Mouse (Mus musculus) kidney, embryonic 16.5 days (tissue): ENCODE measurements around the gene Olfr1356. TPM values are rescaled to one million over a fixed set of nuclear protein-coding genes. Genes with fewer than 3 reads are reported as not detected.
"Not testable (repeated sequence)": the region's sequence is repeated elsewhere in the genome, so short reads cannot be mapped to it uniquely, and the experiment has no call there.

Experiments
- ATAC-seq: fragments of 200-750 bp; cut with Nextera tagmentation; 2 replicates; pipeline ENCODE4 v1.8.0; 2017; ENCODE audit warnings: moderate TSS enrichment; ENCODE audit not compliant: low FRiP score, low TSS enrichment
- H3K27ac ChIP-seq: fragments of 300-500 bp; sonication (generic); 2 replicates; pipeline ENCODE4 v1.5.1; 2014; ENCODE audit warnings: low read length
- H3K27me3 ChIP-seq: fragments of 300-500 bp; sonication (generic); 2 replicates; pipeline ENCODE4 v1.6.1; 2014; ENCODE audit warnings: low read length, control low read depth, mixed read lengths; ENCODE audit not compliant: insufficient read depth
- H3K36me3 ChIP-seq: fragments of 300-500 bp; sonication (generic); 2 replicates; pipeline ENCODE4 v1.6.1; 2014; ENCODE audit warnings: low read length, control low read depth, mixed read lengths; ENCODE audit not compliant: insufficient read depth
- H3K4me1 ChIP-seq: fragments of 300-500 bp; sonication (generic); 2 replicates; pipeline ENCODE4 v1.6.1; 2014; ENCODE audit warnings: low read length, control low read depth, mixed read lengths; ENCODE audit not compliant: insufficient read depth
- H3K4me2 ChIP-seq: fragments of 300-500 bp; sonication (generic); replicated peaks from 2 replicates; pipeline ENCODE4 v1.6.1; 2014; ENCODE audit warnings: low read depth, low read length
- H3K4me3 ChIP-seq: fragments of 300-500 bp; sonication (generic); 2 replicates; pipeline ENCODE4 v1.5.1; 2014; ENCODE audit warnings: mild to moderate bottlenecking, low read length
- H3K9ac ChIP-seq: fragments of 300-500 bp; sonication (generic); replicated peaks from 2 replicates; pipeline ENCODE4 v1.6.1; 2014; ENCODE audit warnings: low read length
- H3K9me3 ChIP-seq: fragments of 300-500 bp; sonication (generic); 2 replicates; pipeline ENCODE4 v1.6.1; 2016; ENCODE audit warnings: low read length, control low read depth
- WGBS: fragments of 180-500 bp; shearing (Covaris S2); extraction: QIAGEN DNeasy Blood & Tissue Kit; methylation state at CpG from one replicate; pipeline ENCODE4 v1.1.7; 2014; 5-methylcytosine and 5-hydroxymethylcytosine counted together
- polyA plus RNA-seq: library from polyadenylated mRNA; unstranded; fragments of >200 nt; fragmentation: Nextera tagmentation; extraction: Ambion mirVana; gene quantifications from 2 replicates; pipeline ENCODE4 v1.2.1, GENCODE M21; 2015

Olfr1356 gene
- polyA plus RNA-seq, result not detected in 2 replicates

GRCm38 (mm10) chr10:78852066-78852465, at the start of gene Olfr1356:
Olfr1356 (minus strand) TSS chr10:78852166.
- H3K9ac ChIP-seq, result no peak within 1 kb of the TSS
- 82% methylated on average over 2 of the region's 2 CpGs for WGBS
- no peak for ATAC-seq
- H3K9me3 ChIP-seq, result 0 out of 2 replicates have a peak, but pooled peaks cover 4% of the 10 kb centered on the region
- no peaks in the 10 kb centered on the region for H3K4me1 ChIP-seq
- no peak within 1 kb of the TSS for H3K4me3 ChIP-seq
- no peaks in the 10 kb centered on the region for H3K27me3 ChIP-seq
- no peak within 1 kb of the TSS for H3K27ac ChIP-seq
- H3K4me2 ChIP-seq, result no peak within 1 kb of the TSS
- no peaks in the 10 kb centered on the region for H3K36me3 ChIP-seq

GRCm38 (mm10) chr10:78875240-78875639, 23.3 kb upstream of the Olfr1356 start, which contains the start of gene Olfr1355:
Olfr1355 (plus strand) TSS chr10:78875540.
- no peaks in the 10 kb centered on the region for H3K4me1 ChIP-seq
- no peak within 1 kb of the TSS for H3K4me2 ChIP-seq
- H3K9me3 ChIP-seq, result no peaks in the 10 kb centered on the region
- H3K4me3 ChIP-seq, result no peak within 1 kb of the TSS
- WGBS, result 67% methylated on average over 2 of the region's 2 CpGs
- no peaks in the 10 kb centered on the region for H3K36me3 ChIP-seq
- H3K27me3 ChIP-seq, result no peaks in the 10 kb centered on the region
- no peak within 1 kb of the TSS for H3K27ac ChIP-seq
- ATAC-seq, result no peak
- no peak within 1 kb of the TSS for H3K9ac ChIP-seq

DNA sequence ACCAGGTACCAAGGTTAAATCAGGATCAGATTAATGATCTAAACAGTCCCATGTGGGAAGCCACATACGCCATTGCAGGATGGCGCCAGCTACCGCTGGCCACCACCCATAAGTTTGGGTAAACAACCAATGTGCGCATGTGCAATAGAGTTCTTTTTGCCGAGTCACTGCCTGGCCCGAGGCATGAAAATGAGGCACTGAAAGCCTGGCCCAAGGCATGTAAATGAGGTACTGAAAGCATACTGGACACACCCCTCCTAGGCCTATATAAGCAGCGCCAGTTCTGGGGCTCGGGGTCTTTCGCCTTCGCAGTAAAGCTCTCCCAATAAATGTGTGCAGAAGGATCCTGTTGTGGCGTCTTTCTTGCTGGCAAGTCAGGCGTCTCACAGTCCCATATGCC, 11.5 kb downstream of the Olfr1356 start:
- H3K4me1 ChIP-seq, H3K27ac ChIP-seq, H3K9ac ChIP-seq, H3K4me3 ChIP-seq, H3K4me2 ChIP-seq, H3K36me3 ChIP-seq, ATAC-seq, H3K27me3 ChIP-seq, H3K9me3 ChIP-seq: not testable (repeated sequence)
- 92% methylated on average over 12 of the region's 12 CpGs for WGBS

DNA sequence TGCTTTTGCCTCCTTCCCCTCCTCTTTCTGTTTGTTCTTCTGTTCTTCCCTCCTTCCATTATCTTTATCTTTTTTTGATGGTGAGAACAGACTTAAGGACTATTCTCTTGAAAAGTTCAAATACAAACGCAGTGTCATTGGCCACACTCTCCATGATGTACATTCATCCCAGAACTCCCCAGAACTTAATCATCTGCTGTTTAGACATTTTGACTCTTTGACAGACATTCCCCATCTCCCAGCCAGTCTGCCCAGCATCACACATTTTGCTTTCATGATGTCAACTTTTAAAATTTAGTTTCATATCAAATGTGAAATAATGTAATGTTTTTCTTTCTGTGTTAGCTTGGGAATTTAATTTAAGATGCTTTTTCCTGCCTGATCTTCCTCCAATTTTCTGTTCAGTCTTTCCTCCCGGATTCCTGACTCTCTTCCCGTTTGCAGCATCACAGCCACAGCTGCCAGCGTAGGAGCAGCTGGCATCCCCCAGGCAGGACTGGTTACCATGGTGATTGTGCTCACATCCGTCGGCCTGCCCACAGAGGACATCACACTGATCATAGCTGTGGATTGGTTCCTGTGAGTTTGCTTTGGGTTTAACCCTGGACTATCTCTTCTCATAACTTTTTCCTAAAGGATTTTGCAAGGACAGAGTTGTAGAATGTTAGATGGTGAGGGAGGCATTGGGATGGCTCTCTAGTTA, 39.5 kb downstream of the Olfr1356 start:
- Histone ChIP-seq H3K36me3 (no peaks in the 10 kb centered on the region), H3K27me3 (no peaks in the 10 kb centered on the region), H3K4me3 (no peak overlapping the region), H3K4me2 (no peak overlapping the region), H3K9me3 (no peaks in the 10 kb centered on the region), H3K9ac (no peak overlapping the region), H3K4me1 (no peaks in the 10 kb centered on the region), H3K27ac (no peak overlapping the region)
- WGBS, result 56% methylated on average over 6 of the region's 6 CpGs
- no peak for ATAC-seq

DNA sequence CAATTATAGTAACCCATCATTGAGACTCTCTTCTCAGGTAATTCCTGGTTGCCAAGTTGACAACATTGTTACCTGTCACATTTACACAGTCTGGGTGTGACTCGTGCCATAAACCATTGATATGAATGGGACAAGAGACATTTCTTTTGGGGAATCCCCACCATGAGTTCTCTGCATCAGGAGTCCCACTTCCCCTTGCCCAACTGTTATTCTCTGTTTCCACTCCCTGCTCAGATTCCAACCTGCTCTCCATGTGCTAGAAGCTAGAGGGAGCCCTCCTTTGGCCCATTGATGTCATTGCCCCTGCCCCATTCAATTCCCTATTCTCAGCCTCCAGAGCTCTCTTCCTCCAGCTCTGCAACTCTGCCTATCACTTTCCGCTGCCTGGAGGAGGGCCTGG, 50.5 kb downstream of the Olfr1356 start:
- H3K4me3 ChIP-seq, result no peak overlapping the region
- no peak overlapping the region for H3K9ac ChIP-seq
- H3K36me3 ChIP-seq, result no peaks in the 10 kb centered on the region
- H3K9me3 ChIP-seq, result no peaks in the 10 kb centered on the region
- no peak overlapping the region for H3K27ac ChIP-seq
- ATAC-seq, result no peak
- H3K4me2 ChIP-seq, result no peak overlapping the region
- H3K27me3 ChIP-seq, result no peaks in the 10 kb centered on the region
- no peaks in the 10 kb centered on the region for H3K4me1 ChIP-seq
- WGBS, result 84% methylated on average over 2 of the region's 2 CpGs

Other genes with a start within 250 kb of the Olfr1356 start
- gene Olfr1357, start 234.1 kb downstream of the Olfr1356 start, polyA plus RNA-seq, result not detected in 2 replicates
- gene Casp14, start 133.9 kb downstream of the Olfr1356 start, polyA plus RNA-seq, result not detected in 2 replicates
- not detected in 2 replicates for gene Ccdc105, start 99.1 kb downstream of the Olfr1356 start, polyA plus RNA-seq
- gene Slc1a6, start 71.7 kb downstream of the Olfr1356 start, polyA plus RNA-seq, result 0.67 and 0.69 TPM in 2 replicates
- not detected in 2 replicates for gene Olfr1355, start 23.4 kb upstream of the Olfr1356 start, polyA plus RNA-seq
- gene Olfr1354, start 61.0 kb upstream of the Olfr1356 start, polyA plus RNA-seq, result not detected in 2 replicates
- not detected in 2 replicates for gene Olfr8, start 98.5 kb upstream of the Olfr1356 start, polyA plus RNA-seq
- not detected in 2 replicates for gene Olfr1353, start 111.1 kb upstream of the Olfr1356 start, polyA plus RNA-seq
- gene Olfr1352, start 128.9 kb upstream of the Olfr1356 start, polyA plus RNA-seq, result not detected in 2 replicates
- not detected in 2 replicates for gene Olfr1351, start 160.3 kb upstream of the Olfr1356 start, polyA plus RNA-seq
- 0.09 and 0.10 TPM in 2 replicates for gene Olfr57, start 176.6 kb upstream of the Olfr1356 start, polyA plus RNA-seq
- gene 2610008E11Rik, start 245.4 kb upstream of the Olfr1356 start, polyA plus RNA-seq, result 29.0 and 29.5 TPM in 2 replicates